Mouse (Mus musculus) adrenal gland, postnatal 25 days (tissue): ENCODE data around the gene Rasa3. TPM values are rescaled to one million over a fixed set of nuclear protein-coding genes. Genes with fewer than 3 reads are reported as not detected.

Experiments used
- DNase-seq: peaks from one replicate; pipeline ENCODE4 v3.0.0; 2021; ENCODE audit warnings: mixed read lengths
- long read RNA-seq: library from polyadenylated mRNA; stranded (forward); transcript quantifications from one replicate; pipeline ENCODE4 v2.0.0, GENCODE M21; 2021
- total RNA-seq: library from RNA; stranded (reverse); gene quantifications from 2 replicates; pipeline ENCODE4 v1.2.3, GENCODE M21; 2021

The Rasa3 gene
- 39.2 and 63.9 TPM in 2 replicates for total RNA-seq
- long read RNA-seq, full-length matches to known transcripts, result 5 of 12 reads
- long read RNA-seq, partial matches to known transcripts, result 4 of 12 reads
- long read RNA-seq, other reads (novel, unspliced or antisense), result 3 of 12 reads

DNA sequence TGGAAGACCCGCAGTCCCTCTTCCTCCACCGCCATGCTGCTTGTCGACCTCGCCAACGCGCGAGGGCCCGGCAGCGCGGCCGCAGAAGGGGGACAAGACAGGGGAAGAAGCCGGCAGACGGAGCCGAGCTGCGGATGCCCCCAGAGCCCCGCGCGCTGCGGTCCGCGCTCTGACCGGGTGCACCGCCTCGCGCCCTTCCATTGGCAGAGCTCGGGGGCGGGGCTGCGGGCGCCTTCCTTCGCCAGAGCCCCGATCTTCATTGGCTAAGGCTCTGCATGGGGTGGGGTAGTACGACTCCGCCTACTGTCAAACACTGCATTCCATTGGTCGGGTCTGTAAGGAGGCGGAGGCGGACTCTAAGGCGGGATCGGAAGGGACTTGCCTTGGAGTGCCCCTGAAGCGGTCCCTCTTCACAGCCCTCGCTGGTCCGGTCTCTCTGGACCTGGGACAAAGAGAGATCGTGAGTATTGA lies at the start of gene Rasa3:
TSS of gene Rasa3 (minus strand) at position 191 of the 471 bp plus-strand sequence.
- DNase-seq, result peak; percentile 95

- DNase-seq, result peak; percentile 35
These were observed 48.3 kb upstream of the Rasa3 start for GRCm38 (mm10) chr8:13725722-13726121.

DNA sequence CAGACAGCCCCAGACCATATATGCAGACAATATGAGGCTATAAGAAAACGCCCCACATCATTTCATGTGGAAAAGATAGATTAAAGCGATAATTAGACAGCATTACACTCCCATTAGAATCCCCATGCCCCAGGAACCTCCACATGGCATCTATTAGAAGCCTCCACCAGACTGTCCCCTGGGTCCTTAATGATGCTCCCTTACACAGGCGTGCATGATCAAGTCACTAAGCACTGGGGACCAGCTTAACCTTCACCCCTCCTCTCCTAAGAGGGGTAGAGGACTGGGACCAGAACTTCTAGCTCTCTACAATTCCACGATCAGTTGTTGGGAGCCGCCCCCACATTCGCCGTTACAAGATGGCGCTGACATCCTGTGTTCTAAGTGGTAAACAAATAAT lies 41.6 kb upstream of the Rasa3 start:
- no peak for DNase-seq

GRCm38 (mm10) chr8:13708514-13708913 lies 31.1 kb upstream of the Rasa3 start:
- no peak for DNase-seq

GRCm38 (mm10) chr8:13706918-13707317 lies 29.5 kb upstream of the Rasa3 start:
- DNase-seq, result no peak

DNA sequence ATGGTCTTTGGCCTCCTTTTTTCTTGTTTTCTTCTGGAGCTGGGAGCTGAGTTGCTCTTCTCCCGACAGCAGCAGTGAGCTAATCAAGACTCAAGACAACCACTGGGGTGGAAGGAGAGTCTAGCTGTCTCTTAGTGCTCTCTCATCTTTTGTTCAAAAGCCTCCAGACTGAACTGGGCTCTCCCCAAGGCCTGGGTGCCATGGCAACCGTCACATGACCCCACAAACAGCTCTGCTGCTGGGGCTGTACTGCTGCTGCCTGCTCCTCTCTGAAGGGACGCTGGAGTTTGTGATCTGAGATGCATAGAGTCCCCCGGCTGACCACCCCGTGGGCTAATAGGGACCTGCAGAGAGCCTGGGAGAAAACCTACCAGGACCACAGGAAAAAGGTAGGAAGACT lies 28.3 kb upstream of the Rasa3 start, which contains the start of gene Cfap97d2:
TSS of gene Cfap97d2 (plus strand) at position 222 of the 400 bp plus-strand sequence.
- peak; percentile 72 for DNase-seq

- no peak for DNase-seq
These were observed 26.9 kb upstream of the Rasa3 start for GRCm38 (mm10) chr8:13704301-13704700.

- DNase-seq, result no peak
These were observed 26.4 kb upstream of the Rasa3 start for GRCm38 (mm10) chr8:13703756-13704155.

DNA sequence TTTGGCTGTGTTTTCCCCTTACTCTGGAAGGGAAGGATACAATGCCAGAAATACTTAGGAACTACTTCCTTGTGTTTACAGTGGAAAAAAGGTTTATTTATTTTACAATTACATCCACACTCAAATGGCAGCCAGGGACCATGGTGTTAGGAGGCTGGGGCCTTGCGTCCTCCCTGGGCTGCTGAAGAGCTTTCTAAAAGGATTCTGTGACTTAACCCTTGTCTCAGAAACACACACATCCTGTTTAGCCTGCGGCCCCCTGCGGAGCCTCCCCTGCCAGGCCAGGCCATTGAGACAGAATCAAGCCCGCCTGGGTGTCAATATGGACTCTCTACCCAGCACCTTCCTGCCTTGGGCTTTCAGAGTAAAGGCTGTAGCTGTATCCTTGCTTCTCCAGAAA lies 25.4 kb upstream of the Rasa3 start:
- DNase-seq, result no peak

- no peak for DNase-seq
These were observed 22.0 kb upstream of the Rasa3 start for GRCm38 (mm10) chr8:13699323-13699949.

- no peak for DNase-seq
These were observed 20.9 kb upstream of the Rasa3 start for GRCm38 (mm10) chr8:13698281-13698680.

GRCm38 (mm10) chr8:13697681-13698080 lies 20.3 kb upstream of the Rasa3 start:
- no peak for DNase-seq

GRCm38 (mm10) chr8:13697196-13697595 lies 19.8 kb upstream of the Rasa3 start:
- DNase-seq, result no peak

GRCm38 (mm10) chr8:13696157-13696556 lies 18.8 kb upstream of the Rasa3 start:
- no peak for DNase-seq

GRCm38 (mm10) chr8:13695203-13695867 lies 17.9 kb upstream of the Rasa3 start:
- no peak for DNase-seq

- no peak for DNase-seq
These were observed 17.3 kb upstream of the Rasa3 start for GRCm38 (mm10) chr8:13694735-13695134.

DNA sequence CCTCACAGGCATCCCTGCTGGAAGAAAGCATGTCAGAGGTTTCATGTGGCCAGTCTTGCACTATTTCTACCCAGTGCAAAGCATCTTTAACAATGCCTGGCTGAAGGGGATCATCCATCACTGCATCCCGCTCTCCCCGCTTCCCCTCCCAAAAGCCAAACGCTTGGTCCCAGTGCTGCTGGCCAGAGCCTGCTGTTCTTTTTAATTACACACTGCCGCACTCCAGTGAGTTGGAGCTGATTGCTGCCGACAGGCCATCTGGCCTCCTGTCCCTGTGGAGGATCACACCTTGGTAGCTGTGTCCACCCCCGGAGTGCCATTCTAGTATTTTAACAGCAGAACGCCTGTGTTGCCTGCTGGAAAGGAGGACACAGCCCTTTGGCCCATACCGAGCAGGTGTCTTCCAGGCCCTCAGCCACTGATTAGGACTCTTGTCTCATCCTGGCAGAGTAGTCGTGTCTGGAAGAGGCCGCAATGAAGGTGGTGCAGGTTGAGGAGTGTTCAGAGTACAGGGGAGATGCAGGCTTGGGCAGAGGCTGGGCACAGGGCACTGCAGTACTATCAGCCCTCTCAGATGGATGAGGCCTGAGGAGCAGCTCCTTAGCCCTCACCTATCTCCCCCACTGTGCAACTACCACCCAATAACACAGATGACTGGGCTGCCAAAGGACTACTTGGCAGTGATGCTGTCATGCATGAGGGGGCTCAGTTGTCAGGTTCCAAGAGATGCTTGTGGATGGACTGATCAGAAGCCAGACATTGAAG lies 15.1 kb upstream of the Rasa3 start:
- no peak for DNase-seq

- DNase-seq, result no peak
These were observed 11.9 kb upstream of the Rasa3 start for GRCm38 (mm10) chr8:13689331-13689730.

DNA sequence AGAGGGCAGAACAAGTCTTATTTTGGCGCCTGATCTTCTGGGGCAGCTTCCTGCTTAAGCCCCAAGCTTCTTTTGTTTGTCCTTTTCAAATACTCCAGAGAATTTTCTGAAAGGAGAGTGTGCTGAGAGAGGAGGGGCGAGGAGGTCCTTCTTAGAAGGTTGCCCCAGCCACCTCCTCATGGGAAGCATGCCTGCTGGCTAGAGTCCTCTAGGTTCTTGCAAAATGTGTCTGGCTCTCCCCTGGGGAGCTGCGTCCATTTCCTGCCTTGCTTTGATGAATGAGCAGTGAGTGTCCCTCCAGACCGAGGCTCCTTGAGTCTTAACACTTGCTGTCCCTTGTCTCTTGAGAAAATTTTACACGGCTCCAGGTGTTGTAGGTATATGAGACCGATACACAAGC lies 11.1 kb upstream of the Rasa3 start:
- peak; percentile 45 for DNase-seq

GRCm38 (mm10) chr8:13687941-13688340 lies 10.5 kb upstream of the Rasa3 start:
- no peak for DNase-seq

- no peak for DNase-seq
These were observed 9.8 kb upstream of the Rasa3 start for GRCm38 (mm10) chr8:13687101-13687717.

DNA sequence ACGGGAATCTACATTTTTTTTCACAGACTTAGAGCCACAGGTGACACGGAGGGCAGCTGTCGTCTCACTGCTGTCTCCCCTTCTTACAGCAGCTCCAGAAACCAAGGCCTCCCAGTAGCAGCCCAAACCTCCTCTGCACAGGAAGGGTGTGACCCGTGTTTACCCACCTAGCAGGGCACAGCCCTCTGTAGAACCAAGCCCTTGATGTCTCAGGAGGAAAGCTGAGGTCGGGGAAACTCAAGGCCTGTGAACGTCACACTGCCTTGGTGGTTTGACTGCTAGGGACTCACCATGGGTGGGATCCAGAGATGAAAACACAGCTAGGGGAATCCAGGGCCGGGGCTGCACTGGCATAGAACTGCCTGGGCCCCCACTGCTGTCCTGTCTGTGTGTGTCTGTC lies 9.0 kb upstream of the Rasa3 start:
- DNase-seq, result no peak
